Mouse (Mus musculus): ENCODE results near the gene Stxbp2. TPM values are rescaled to one million over a fixed set of nuclear protein-coding genes. Genes with fewer than 3 reads are reported as not detected.
A peak's percentile ranks its signal among the peaks of the same experiment; 100 is the strongest.

Stxbp2 gene
- polyA plus RNA-seq, 1 experiment from 2014 or later: 27.9 TPM

DNA sequence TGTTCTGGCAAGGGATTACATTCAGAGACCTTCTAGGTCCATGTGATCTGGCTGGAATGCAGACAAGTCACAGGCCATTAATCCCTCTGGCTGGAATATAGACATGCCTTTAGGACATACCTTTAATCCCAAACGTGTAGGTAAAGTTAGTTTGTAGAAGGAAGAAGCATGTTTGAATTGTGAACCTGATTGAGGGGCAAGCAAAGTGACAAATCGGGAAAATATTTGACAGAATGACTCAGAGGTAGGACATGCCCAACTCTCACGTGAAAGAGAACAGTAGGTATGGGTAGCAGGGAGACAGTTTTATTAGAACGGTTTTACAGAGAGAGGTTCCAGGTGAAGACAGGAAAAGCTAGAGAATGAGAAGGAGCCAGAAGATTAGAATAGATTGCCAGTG lies 16.8 kb downstream of the Stxbp2 start:
- Histone ChIP-seq H3K36me3 (ENCODE audit: control insufficient read depth, insufficient read depth, low read length) (no peaks in the 10 kb centered on the region), H3K27ac (replicated peaks; ENCODE audit: low read depth, low read length) (no peak overlapping the region), H3K27me3 (ENCODE audit: control insufficient read depth, insufficient read depth, low read length) (no peaks in the 10 kb centered on the region), H3K4me3 (ENCODE audit: low read depth, low read length) (no peak overlapping the region), H3K4me2 (ENCODE audit: low read depth, severe bottlenecking) (no peak overlapping the region), H3K9me3 (ENCODE audit: control insufficient read depth, low read length) (no peaks in the 10 kb centered on the region), H3K9ac (ENCODE audit: low read length) (no peak overlapping the region), H3K4me1 (ENCODE audit: control insufficient read depth, insufficient read depth, low read length) (no peaks in the 10 kb centered on the region)
- ATAC-seq (ENCODE audit: insufficient number of reproducible peaks, low FRiP score, low TSS enrichment, low read depth) (no peak), DNase-seq (ENCODE audit: low spot score) (no peak)
- WGBS: 82% methylated on average over 4 of the region's 4 CpGs

DNA sequence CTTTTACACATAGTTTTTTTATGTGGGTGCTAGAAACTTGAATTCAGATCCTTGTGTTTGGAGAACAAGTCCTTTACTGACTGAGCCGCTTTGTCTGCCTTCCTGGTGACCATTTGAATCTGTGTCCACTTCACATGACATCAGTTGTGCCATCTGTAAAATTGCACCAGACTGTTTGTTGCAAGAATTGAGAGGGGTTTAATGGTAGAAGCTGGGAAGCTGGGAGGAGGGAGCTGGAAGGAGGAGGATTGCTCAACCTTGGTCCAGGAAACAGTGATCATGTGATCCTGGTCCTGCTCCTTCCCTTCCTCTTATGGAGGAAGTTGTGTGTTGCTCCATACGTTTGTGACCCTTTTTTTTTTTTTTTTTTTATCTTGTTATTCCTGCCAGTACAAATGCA lies 17.5 kb downstream of the Stxbp2 start:
- 91% methylated on average over 2 of the region's 2 CpGs for WGBS
- H3K9ac ChIP-seq (ENCODE audit: low read length): no peak overlapping the region
- no peaks in the 10 kb centered on the region for H3K36me3 ChIP-seq (ENCODE audit: control insufficient read depth, insufficient read depth, low read length)
- H3K27me3 ChIP-seq (ENCODE audit: control insufficient read depth, insufficient read depth, low read length): no peaks in the 10 kb centered on the region
- H3K9me3 ChIP-seq (ENCODE audit: control insufficient read depth, low read length): no peaks in the 10 kb centered on the region
- no peak overlapping the region for H3K4me3 ChIP-seq (ENCODE audit: low read depth, low read length)
- H3K4me2 ChIP-seq (ENCODE audit: low read depth, severe bottlenecking): no peak overlapping the region
- ATAC-seq (ENCODE audit: insufficient number of reproducible peaks, low FRiP score, low TSS enrichment, low read depth) (no peak), DNase-seq (ENCODE audit: low spot score) (no peak)
- no peaks in the 10 kb centered on the region for H3K4me1 ChIP-seq (ENCODE audit: control insufficient read depth, insufficient read depth, low read length)
- H3K27ac ChIP-seq (replicated peaks; ENCODE audit: low read depth, low read length): no peak overlapping the region

DNA sequence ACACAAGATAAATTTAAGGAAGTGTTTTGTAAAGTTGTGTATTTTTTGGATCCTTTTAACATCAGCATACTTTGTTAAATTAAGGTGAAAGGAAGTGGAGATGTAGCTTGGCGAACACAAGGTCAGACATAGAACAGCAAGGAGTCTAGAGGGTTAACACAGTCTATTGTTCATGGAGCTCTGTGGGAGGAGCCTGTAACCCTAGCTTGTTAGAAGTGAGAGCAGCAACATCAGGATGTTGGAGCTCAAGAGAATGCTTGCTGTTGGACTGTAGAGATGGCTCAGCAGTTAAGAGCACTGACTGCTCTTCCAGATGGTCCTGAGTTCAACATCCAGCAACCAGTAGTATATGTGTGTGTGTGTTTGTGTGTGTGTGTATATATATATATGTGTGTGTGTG lies 18.2 kb downstream of the Stxbp2 start:
- 46% methylated on average over 1 of the region's 1 CpGs for WGBS
- no peaks in the 10 kb centered on the region for H3K9me3 ChIP-seq (ENCODE audit: control insufficient read depth, low read length)
- H3K27me3 ChIP-seq (ENCODE audit: control insufficient read depth, insufficient read depth, low read length): no peaks in the 10 kb centered on the region
- H3K4me2 ChIP-seq (ENCODE audit: low read depth, severe bottlenecking): no peak overlapping the region
- no peak overlapping the region for H3K27ac ChIP-seq (replicated peaks; ENCODE audit: low read depth, low read length)
- H3K4me1 ChIP-seq (ENCODE audit: control insufficient read depth, insufficient read depth, low read length): no peaks in the 10 kb centered on the region
- no peaks in the 10 kb centered on the region for H3K36me3 ChIP-seq (ENCODE audit: control insufficient read depth, insufficient read depth, low read length)
- no peak overlapping the region for H3K9ac ChIP-seq (ENCODE audit: low read length)
- DNase-seq (ENCODE audit: low spot score) (no peak), ATAC-seq (ENCODE audit: insufficient number of reproducible peaks, low FRiP score, low TSS enrichment, low read depth) (no peak)
- H3K4me3 ChIP-seq (ENCODE audit: low read depth, low read length): no peak overlapping the region

DNA sequence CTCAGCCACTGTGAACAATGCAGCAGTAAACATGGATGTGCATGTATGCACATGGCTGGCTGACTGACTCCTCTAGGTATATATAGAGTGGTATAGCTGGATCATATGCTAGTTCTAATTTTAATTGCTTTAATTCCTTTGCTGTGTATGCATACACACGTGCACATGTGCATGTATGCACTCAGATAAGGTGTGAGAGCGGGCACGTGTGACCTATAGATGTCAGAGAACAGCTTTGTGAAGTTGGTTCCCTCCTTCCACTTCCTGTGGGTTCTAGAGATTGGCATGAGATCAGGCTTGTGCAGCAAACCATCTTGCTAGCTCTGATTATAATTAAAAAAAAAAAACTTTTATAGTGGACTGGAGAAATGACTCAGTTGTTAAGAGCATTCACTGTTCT lies 22.1 kb downstream of the Stxbp2 start:
- H3K27me3 ChIP-seq (ENCODE audit: control insufficient read depth, insufficient read depth, low read length): no peaks in the 10 kb centered on the region
- no peak overlapping the region for H3K4me2 ChIP-seq (ENCODE audit: low read depth, severe bottlenecking)
- no peak overlapping the region for H3K27ac ChIP-seq (replicated peaks; ENCODE audit: low read depth, low read length)
- no peak for ATAC-seq (ENCODE audit: insufficient number of reproducible peaks, low FRiP score, low TSS enrichment, low read depth)
- peaks cover 4% of the 10 kb centered on the region for H3K4me1 ChIP-seq (ENCODE audit: control insufficient read depth, insufficient read depth, low read length)
- no peaks in the 10 kb centered on the region for H3K9me3 ChIP-seq (ENCODE audit: control insufficient read depth, low read length)
- no peak overlapping the region for H3K4me3 ChIP-seq (ENCODE audit: low read depth, low read length)
- 68% methylated on average over 3 of the region's 3 CpGs for WGBS
- no peak overlapping the region for H3K9ac ChIP-seq (ENCODE audit: low read length)
- DNase-seq (ENCODE audit: low spot score): no peak
- no peaks in the 10 kb centered on the region for H3K36me3 ChIP-seq (ENCODE audit: control insufficient read depth, insufficient read depth, low read length)

DNA sequence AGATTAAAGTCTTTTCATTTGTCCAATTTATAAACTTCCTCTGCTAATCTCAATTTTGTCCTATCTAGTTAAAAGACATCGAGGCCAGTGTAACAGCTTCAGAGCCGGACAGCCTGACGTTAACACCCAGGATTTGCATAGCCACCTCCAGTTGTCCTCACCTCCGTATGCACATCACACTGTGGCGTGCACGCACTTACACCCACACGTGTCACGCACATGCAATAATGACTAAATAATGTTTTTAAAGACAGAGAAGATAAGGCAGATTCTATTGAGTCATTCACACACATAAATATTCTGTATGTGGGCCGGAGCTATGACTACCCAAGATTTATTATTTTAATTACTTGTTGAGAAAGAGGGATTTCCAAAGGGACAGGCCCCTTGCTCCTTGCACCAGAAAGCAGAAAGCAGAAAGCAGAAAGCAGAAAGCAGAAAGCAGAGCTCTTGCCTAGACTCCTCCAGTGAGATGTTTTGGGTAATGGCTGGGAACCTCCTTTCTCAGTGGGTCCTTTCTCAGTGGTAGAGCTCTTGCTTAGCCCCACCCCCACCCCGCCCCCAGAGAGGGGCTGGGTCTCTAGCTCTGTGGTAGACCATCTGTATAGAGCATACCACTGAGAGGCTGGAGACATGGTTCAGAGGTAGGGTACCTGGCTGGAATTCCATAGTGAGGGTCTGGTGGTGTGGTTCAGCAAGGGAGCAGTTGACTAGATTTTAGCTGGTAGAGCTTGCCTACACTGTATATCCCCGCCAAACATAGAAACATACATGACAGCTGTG lies 24.2 kb downstream of the Stxbp2 start:
- DNase-seq (ENCODE audit: low spot score) (no peak), ATAC-seq (ENCODE audit: insufficient number of reproducible peaks, low FRiP score, low TSS enrichment, low read depth) (0 out of 2 replicates have a peak, but pooled peaks have one; percentile 11)
- Histone ChIP-seq H3K27me3 (ENCODE audit: control insufficient read depth, insufficient read depth, low read length) (no peaks in the 10 kb centered on the region), H3K4me2 (ENCODE audit: low read depth, severe bottlenecking) (no peak overlapping the region), H3K4me1 (ENCODE audit: control insufficient read depth, insufficient read depth, low read length) (peaks cover 4% of the 10 kb centered on the region), H3K9me3 (ENCODE audit: control insufficient read depth, low read length) (no peaks in the 10 kb centered on the region), H3K36me3 (ENCODE audit: control insufficient read depth, insufficient read depth, low read length) (no peaks in the 10 kb centered on the region), H3K4me3 (ENCODE audit: low read depth, low read length) (no peak overlapping the region), H3K9ac (ENCODE audit: low read length) (no peak overlapping the region), H3K27ac (replicated peaks; ENCODE audit: low read depth, low read length) (no peak overlapping the region)
- 70% methylated on average over 11 of the region's 11 CpGs for WGBS

DNA sequence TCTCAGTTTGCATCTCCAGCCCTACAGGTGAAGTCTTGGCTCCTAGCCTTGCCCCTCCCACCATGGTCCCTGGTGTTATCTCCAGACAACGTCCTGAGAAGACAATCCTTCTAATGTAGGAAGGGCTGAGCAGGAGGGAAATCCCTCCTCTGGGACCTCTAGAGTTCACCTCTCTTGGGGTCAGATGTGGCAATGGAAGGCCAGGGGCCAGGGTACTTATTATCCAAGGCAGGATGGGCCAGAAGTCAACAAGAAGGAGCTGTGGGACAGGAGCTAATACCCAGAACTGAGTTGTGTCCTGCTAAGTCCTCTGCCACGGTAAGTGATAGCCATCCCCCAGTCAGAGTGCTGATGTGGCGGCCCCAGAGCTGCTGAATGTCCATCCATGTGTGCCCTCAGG lies 24.8 kb downstream of the Stxbp2 start, which contains the start of gene Retn:
Gene Retn, plus strand, starts transcription at position 245 of the 400 bp plus-strand sequence.
- no peaks in the 10 kb centered on the region for H3K9me3 ChIP-seq (ENCODE audit: control insufficient read depth, low read length)
- no peak for ATAC-seq (ENCODE audit: insufficient number of reproducible peaks, low FRiP score, low TSS enrichment, low read depth)
- WGBS: 78% methylated on average over 3 of the region's 3 CpGs

DNA sequence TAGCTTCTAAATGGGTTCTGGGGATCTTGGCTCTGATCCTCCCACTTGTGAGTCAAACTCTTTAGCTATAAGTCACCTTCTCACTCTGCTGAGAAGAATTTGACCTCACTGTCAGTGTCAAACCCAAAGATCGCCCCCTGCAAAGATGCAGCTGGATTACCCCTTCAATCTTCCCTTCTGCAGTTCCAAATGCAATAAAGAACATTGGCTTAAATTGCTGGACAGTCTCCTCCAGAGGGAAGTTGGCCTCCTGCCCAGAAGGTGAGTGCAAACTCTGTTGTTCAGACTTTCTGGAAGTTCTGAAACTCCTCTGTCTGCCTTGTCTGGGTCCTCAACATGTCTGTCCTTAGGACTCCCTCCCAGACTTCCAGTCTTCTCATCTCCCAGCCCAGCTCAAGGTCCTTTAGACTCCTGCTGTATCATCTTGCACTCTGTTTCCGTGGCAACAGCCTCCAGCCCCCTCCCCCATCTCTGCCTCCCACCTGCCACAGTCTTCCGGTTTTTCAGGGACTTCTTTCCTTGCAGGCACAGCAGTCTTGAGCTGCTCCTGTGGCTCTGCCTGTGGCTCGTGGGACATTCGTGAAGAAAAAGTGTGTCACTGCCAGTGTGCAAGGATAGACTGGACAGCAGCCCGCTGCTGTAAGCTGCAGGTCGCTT lies 26.1 kb downstream of the Stxbp2 start:
- Histone ChIP-seq H3K9ac (ENCODE audit: low read length) (no peak overlapping the region; the same call in 1 of the 2 replicates), H3K27ac (replicated peaks; ENCODE audit: low read depth, low read length) (no peak overlapping the region), H3K9me3 (ENCODE audit: control insufficient read depth, low read length) (no peaks in the 10 kb centered on the region), H3K4me2 (ENCODE audit: low read depth, severe bottlenecking) (no peak overlapping the region), H3K27me3 (ENCODE audit: control insufficient read depth, insufficient read depth, low read length) (no peaks in the 10 kb centered on the region), H3K4me3 (ENCODE audit: low read depth, low read length) (no peak overlapping the region), H3K36me3 (ENCODE audit: control insufficient read depth, insufficient read depth, low read length) (no peaks in the 10 kb centered on the region), H3K4me1 (ENCODE audit: control insufficient read depth, insufficient read depth, low read length) (peaks cover 4% of the 10 kb centered on the region)
- ATAC-seq (ENCODE audit: insufficient number of reproducible peaks, low FRiP score, low TSS enrichment, low read depth) (peak; percentile 68), DNase-seq (ENCODE audit: low spot score) (peak; percentile 55)
- 31% methylated on average over 7 of the region's 7 CpGs for WGBS

More for the DNA sequence above, 24.8 kb downstream of the Stxbp2 start, which contains the start of gene Retn:
- H3K27ac ChIP-seq (replicated peaks; ENCODE audit: low read depth, low read length): no peak within 1 kb of the TSS
- no peaks in the 10 kb centered on the region for H3K36me3 ChIP-seq (ENCODE audit: control insufficient read depth, insufficient read depth, low read length)
- H3K4me1 ChIP-seq (ENCODE audit: control insufficient read depth, insufficient read depth, low read length): peaks cover 4% of the 10 kb centered on the region
- no peak for DNase-seq (ENCODE audit: low spot score)
- no peak within 1 kb of the TSS for H3K4me3 ChIP-seq (ENCODE audit: low read depth, low read length)
- no peak within 1 kb of the TSS for H3K9ac ChIP-seq (ENCODE audit: low read length)
- H3K27me3 ChIP-seq (ENCODE audit: control insufficient read depth, insufficient read depth, low read length): no peaks in the 10 kb centered on the region
- H3K4me2 ChIP-seq (ENCODE audit: low read depth, severe bottlenecking): no peak within 1 kb of the TSS

DNA sequence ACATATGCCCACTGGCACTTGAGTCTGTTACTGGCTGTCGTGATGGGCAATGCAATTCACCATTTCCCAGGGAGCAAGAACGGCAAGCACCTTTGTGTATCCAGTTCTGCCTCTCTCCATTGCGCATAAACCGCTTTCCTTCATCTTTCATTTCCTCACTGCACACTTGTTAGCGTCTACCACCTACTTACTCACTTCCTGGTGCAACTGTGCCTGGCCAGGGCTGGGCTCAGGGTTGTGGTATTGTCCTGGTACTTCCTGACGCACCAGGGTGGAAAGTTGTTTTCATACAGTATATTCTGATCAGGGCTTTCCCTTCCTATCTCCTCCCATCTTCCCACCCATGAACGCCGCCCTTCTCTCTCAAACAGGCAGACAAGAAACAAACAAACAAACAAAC lies 30.1 kb downstream of the Stxbp2 start:
- no peak overlapping the region for H3K4me3 ChIP-seq (ENCODE audit: low read depth, low read length)
- no peak overlapping the region for H3K9ac ChIP-seq (ENCODE audit: low read length)
- no peaks in the 10 kb centered on the region for H3K27me3 ChIP-seq (ENCODE audit: control insufficient read depth, insufficient read depth, low read length)
- ATAC-seq (ENCODE audit: insufficient number of reproducible peaks, low FRiP score, low TSS enrichment, low read depth) (no peak), DNase-seq (ENCODE audit: low spot score) (no peak)
- no peaks in the 10 kb centered on the region for H3K9me3 ChIP-seq (ENCODE audit: control insufficient read depth, low read length)
- WGBS: 85% methylated on average over 8 of the region's 8 CpGs
- no peak overlapping the region for H3K27ac ChIP-seq (replicated peaks; ENCODE audit: low read depth, low read length)
- H3K4me1 ChIP-seq (ENCODE audit: control insufficient read depth, insufficient read depth, low read length): peaks cover 4% of the 10 kb centered on the region
- no peaks in the 10 kb centered on the region for H3K36me3 ChIP-seq (ENCODE audit: control insufficient read depth, insufficient read depth, low read length)
- no peak overlapping the region for H3K4me2 ChIP-seq (ENCODE audit: low read depth, severe bottlenecking)
